Mouse (Mus musculus) forebrain, embryonic 10.5 days (tissue): ENCODE measurements at regions not wholly inside any gene's neighbourhood (a gene's known extent, or its start where the extent isn't known, plus 50 kb on each side); places are given as distances from the start of the nearest gene placed in this dataset.
"Not testable (repeated sequence)": the region's sequence is repeated elsewhere in the genome, so short reads cannot be mapped to it uniquely, and the experiment has no call there.

Experiments
- DNase-seq: peaks from one replicate; pipeline ENCODE4 v3.0.0-alpha.2; 2017; ENCODE audit warnings: low spot score; ENCODE audit errors: extremely low spot score
- H3K27ac ChIP-seq: fragments of 300-500 bp; sonication (generic); 2 replicates; pipeline ENCODE4 v1.5.1; 2016; ENCODE audit warnings: mild to moderate bottlenecking
- H3K27me3 ChIP-seq: fragments of 300-500 bp; sonication (generic); 2 replicates; pipeline ENCODE4 v1.6.1; 2016; ENCODE audit warnings: mild to moderate bottlenecking; ENCODE audit not compliant: poor library complexity, severe bottlenecking
- H3K36me3 ChIP-seq: fragments of 300-500 bp; sonication (generic); replicated peaks from 2 replicates; pipeline ENCODE4 v1.6.1; 2016; ENCODE audit warnings: mild to moderate bottlenecking, moderate library complexity
- H3K4me1 ChIP-seq: fragments of 300-500 bp; sonication (generic); 2 replicates; pipeline ENCODE4 v1.6.1; 2016
- H3K4me3 ChIP-seq: fragments of 300-500 bp; sonication (generic); 2 replicates; pipeline ENCODE4 v1.5.1; 2016; ENCODE audit warnings: mild to moderate bottlenecking, moderate library complexity
- H3K9me3 ChIP-seq: fragments of 300-500 bp; sonication (generic); 2 replicates; pipeline ENCODE4 v1.6.1; 2016; ENCODE audit warnings: mild to moderate bottlenecking, moderate library complexity
- WGBS: fragments of 180-500 bp; shearing (Covaris S2); methylation state at CpG from one replicate; pipeline ENCODE4 v1.1.7; 2016; 5-methylcytosine and 5-hydroxymethylcytosine counted together

DNA sequence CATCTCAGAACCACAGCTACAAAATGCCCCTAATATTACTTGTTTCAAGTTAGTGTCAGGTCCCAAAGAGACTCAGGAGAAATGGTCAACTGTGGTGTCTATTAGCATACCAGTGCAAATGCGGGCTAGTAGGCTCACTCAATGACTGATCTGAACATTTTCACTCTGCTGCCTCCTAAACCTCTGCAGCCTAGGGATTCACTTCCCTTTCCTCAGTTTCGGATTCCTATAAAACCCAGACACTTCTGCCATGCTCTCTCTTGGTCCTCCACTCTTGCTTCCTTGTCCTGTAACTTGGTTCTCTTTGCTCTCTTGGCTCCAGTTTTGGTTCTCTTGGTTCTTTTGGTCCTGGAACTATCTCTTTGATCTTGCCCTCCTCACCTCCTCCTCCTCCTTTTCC lies 206.3 kb upstream of the Spef2 start:
- H3K4me3 ChIP-seq = no peak overlapping the region
- no peak overlapping the region for H3K27ac ChIP-seq
- 79% methylated on average over 2 of the region's 2 CpGs for WGBS
- H3K36me3 ChIP-seq = no peaks in the 10 kb centered on the region
- H3K27me3 ChIP-seq = no peaks in the 10 kb centered on the region
- no peaks in the 10 kb centered on the region for H3K4me1 ChIP-seq
- H3K9me3 ChIP-seq = no peaks in the 10 kb centered on the region
- no peak for DNase-seq

DNA sequence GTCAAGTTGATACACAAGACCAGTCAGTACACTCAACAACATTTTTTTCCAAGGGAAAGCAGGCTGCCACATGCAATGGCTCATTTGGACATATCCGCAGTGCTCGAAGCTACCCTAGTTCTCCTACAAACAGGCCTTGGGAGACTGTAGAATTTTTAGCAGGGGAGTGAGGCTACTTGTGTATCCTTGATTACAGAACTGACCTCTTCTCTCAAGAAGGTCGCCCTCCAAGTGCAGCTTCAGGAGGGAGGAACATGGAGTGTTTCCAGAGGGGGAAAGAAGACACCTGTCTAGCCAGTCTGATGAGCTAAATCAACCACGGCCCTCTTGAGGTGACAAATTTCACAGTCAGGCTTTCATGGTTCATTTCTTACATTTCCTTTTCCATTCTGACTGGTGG lies 202.0 kb upstream of the Prlr start:
- no peak for DNase-seq
- H3K9me3 ChIP-seq = no peaks in the 10 kb centered on the region
- WGBS = 74% methylated on average over 4 of the region's 4 CpGs

DNA sequence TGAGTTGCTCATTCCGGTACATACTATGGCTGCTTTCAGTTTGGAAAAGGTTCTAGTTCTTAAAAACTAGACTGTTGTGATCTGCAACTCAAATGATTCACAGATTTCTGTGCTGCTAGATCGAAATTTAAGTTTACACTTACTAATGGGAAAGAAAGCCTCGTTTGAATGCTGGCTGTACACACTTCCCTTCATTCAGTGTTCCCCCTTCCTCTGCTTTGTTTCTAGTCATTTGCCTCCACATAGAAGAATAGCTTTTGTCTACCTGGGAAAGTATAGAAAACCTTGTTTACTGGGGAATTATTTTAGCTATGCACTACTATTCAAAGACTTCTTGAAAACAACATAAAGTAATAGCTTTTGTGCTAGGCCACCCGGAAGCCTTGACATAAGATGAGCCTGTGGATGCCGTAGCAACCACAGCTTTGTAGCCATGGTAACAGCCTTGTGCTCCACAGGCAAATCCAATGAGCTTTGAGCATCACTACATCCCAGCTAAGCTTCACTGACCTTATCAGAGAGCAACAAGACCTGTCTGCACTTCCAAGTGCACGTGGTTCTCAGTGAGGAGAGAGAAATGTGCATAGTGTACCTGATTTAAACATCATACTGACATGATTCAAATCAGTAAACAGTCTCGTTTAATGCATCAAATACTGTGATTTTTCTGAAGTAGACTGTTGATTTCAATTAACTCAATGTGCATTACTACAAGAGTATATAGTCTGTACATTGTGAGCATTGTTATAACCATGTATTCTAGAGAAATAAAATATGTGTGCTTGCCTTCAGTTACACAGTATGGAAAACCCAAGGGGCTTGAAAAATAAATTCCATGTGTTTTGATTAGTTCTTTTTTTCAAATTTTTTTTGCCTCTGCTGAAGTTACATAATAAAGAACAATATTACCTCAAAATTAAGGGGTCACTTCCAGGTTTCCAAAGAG lies 165.5 kb upstream of the Prlr start:
- peaks cover 12% of the 10 kb centered on the region; the same call in 1 of the 2 replicates for H3K4me1 ChIP-seq
- H3K36me3 ChIP-seq = no peaks in the 10 kb centered on the region
- H3K27me3 ChIP-seq = no peaks in the 10 kb centered on the region
- no peak overlapping the region for H3K27ac ChIP-seq
- 43% methylated on average over 7 of the region's 7 CpGs for WGBS
- no peaks in the 10 kb centered on the region for H3K9me3 ChIP-seq
- DNase-seq = peak; percentile 20
- H3K4me3 ChIP-seq = no peak overlapping the region

More for the DNA sequence above, 202.0 kb upstream of the Prlr start:
- Histone ChIP-seq H3K4me1 (no peaks in the 10 kb centered on the region), H3K27ac (no peak overlapping the region), H3K4me3 (no peak overlapping the region), H3K27me3 (no peaks in the 10 kb centered on the region), H3K36me3 (no peaks in the 10 kb centered on the region)

DNA sequence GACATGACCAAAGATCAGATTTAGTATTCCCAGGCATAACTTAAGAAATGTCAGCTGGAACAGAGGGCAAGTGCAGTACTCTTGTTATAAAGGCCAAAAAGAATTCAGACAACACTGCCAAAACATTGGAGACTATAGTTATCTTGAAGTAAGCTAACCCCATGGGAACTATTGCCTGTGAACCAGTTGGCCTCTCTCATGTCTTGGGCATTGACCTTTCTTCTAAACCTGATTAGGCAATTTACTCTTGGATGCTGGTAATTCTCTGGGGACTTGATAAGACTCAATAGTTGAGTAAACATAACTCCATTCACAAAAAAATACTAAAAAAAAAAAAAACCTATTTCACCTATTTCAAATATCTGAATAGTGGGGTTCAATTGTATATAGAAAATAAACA lies 159.8 kb upstream of the Prlr start:
- H3K4me1 ChIP-seq = no peaks in the 10 kb centered on the region
- no peaks in the 10 kb centered on the region for H3K36me3 ChIP-seq
- no peak overlapping the region for H3K27ac ChIP-seq
- no peaks in the 10 kb centered on the region for H3K27me3 ChIP-seq
- no peak for DNase-seq
- H3K4me3 ChIP-seq = no peak overlapping the region
- no peaks in the 10 kb centered on the region for H3K9me3 ChIP-seq

DNA sequence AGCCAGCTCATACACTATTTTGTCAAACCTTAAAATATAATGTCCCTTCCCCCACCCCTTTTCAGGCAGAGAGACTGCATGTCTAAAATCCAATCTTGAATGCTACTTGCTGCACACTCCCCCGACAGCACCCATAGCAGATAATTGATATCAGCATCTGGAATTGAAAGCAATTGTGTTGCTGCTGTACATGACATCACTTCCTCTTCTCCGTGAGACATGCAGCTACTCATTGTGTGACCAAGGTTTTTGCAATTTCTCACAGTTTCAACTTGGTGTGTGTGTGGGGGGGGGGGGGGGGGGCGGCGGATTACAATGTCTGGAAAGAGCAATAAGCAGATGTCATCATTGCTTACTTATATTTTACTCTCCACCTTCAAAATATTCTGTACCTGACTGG lies 147.1 kb upstream of the Prlr start:
- no peak overlapping the region for H3K27ac ChIP-seq
- H3K36me3 ChIP-seq = no peaks in the 10 kb centered on the region
- no peaks in the 10 kb centered on the region for H3K9me3 ChIP-seq
- no peak overlapping the region for H3K4me3 ChIP-seq
- DNase-seq = no peak
- H3K27me3 ChIP-seq = no peaks in the 10 kb centered on the region
- WGBS = 92% methylated on average over 4 of the region's 4 CpGs
- H3K4me1 ChIP-seq = no peaks in the 10 kb centered on the region

DNA sequence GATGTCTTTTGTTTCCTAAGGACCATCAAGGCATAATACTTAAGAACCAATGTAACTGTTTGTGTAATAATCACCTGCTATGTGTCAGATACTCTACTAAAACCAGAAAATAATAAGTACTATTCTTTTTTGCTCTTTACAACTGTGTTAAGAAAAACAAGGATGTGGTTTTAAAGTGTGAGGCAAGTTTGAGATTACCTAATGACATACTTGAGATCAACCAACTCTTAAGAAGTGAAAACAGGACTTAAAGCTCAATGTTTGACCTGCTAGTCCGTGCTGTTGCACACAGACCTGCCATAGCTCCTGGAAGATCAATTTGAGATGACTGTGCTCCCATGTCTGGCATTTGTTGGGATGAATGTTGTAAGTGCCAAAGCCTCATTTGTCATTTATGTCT lies 141.5 kb upstream of the Prlr start:
- no peaks in the 10 kb centered on the region for H3K36me3 ChIP-seq
- no peak overlapping the region for H3K27ac ChIP-seq
- 82% methylated on average over 1 of the region's 1 CpGs for WGBS
- DNase-seq = no peak
- no peaks in the 10 kb centered on the region for H3K9me3 ChIP-seq
- H3K27me3 ChIP-seq = no peaks in the 10 kb centered on the region
- no peak overlapping the region for H3K4me3 ChIP-seq
- no peaks in the 10 kb centered on the region for H3K4me1 ChIP-seq

DNA sequence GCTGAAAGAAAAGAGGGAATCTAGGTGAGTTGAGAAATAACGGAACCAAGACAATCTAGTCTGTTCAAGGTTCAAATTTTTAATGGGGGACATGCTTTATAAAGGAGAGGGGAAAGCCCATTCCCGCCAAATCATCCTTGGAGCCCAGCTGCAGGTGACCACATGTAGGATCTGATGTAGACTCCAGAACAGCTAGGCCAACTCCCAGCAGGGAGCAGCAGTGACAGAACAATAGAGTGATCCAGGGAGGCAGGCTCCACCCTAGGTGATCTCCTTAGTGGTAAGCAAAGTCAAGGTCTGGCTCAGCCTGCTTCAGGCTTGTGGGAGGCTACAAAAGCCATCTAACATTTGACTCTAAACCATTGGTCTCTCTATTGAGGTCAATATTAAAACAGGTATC lies 140.5 kb upstream of the Prlr start:
- not testable (repeated sequence) for DNase-seq, H3K9me3 ChIP-seq, H3K4me3 ChIP-seq, H3K36me3 ChIP-seq, H3K27ac ChIP-seq, H3K4me1 ChIP-seq, H3K27me3 ChIP-seq
- 68% methylated on average over 2 of the region's 2 CpGs for WGBS

DNA sequence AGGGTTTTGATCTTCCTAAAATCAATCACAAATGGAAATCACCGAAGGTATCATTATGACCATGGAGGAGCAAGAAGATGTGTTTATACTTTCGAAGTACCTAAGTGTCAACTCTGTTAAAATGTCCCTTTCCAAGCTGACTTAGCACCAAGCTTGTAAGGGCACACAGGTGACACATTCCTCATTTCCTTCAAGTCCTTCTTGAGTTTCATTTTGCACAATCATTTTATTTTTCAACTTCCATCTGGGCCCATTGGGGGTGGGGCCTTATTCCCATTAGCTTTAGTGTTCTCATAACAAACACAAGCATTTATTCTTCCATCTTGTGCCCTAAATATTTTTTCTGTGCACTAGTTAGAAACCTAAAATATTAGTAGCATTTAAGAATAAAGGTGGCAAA lies 103.5 kb upstream of the Prlr start:
- DNase-seq = no peak
- no peak overlapping the region for H3K27ac ChIP-seq
- no peak overlapping the region for H3K4me3 ChIP-seq
- H3K9me3 ChIP-seq = no peaks in the 10 kb centered on the region
- no peaks in the 10 kb centered on the region for H3K36me3 ChIP-seq
- WGBS = 86% methylated on average over 2 of the region's 2 CpGs
- no peaks in the 10 kb centered on the region for H3K4me1 ChIP-seq
- H3K27me3 ChIP-seq = no peaks in the 10 kb centered on the region

DNA sequence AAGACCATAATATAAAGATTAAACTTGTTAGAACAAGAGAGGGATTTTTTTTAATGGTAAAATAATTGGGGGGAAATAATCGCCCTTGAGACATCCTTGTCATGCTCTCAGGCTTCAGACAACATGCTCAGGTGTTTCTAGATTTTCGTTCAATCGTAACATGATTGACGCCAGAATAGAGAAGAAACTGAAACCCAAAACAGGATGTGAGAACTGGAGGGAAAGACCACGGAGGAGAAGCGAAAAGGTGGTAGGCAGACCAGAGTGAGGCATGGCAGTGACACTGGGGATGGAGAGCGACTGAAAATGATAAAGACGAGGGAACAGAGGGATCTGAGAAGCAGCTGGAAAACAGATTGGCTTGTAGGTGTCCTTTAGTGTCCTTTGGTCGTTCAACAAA lies 102.1 kb upstream of the Prlr start:
- 81% methylated on average over 9 of the region's 9 CpGs for WGBS
- Histone ChIP-seq H3K9me3 (no peaks in the 10 kb centered on the region), H3K36me3 (no peaks in the 10 kb centered on the region), H3K27ac (no peak overlapping the region), H3K27me3 (no peaks in the 10 kb centered on the region), H3K4me3 (no peak overlapping the region), H3K4me1 (no peaks in the 10 kb centered on the region)
- DNase-seq = no peak

DNA sequence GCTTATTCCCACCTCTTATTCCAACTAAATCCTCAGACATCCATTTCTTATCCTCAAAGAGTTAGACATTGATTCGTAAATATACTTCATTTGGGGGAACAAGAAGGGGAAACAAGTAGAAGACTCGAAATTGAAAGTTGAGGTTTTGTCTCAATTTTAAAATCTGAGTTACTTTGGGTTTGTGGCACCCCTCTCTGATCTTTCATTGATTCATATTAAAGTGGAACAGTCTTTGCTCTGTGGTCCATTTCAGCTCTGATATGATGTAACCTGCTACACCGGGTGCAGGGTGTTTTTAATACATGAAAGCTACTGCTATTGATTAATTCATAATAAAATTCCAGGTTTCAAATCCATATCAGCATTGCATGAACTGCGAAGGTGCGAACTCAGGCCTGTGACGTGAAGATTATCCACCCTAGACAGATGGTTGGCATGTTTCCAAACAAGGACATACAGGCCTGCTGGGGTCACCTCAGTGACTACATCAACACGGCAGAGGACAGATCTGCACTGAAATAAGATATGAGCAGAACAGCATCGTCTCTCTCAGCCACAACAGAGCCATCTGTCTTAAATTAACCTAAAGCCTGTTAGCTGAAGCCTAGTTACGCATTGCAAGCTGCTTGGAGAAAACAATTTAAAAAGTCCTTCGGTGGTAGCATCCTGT lies 101.5 kb upstream of the Prlr start:
- 61% methylated on average over 10 of the region's 10 CpGs for WGBS
- Histone ChIP-seq H3K4me1 (no peaks in the 10 kb centered on the region), H3K36me3 (no peaks in the 10 kb centered on the region), H3K9me3 (no peaks in the 10 kb centered on the region), H3K27me3 (no peaks in the 10 kb centered on the region), H3K27ac (no peak overlapping the region), H3K4me3 (no peak overlapping the region)
- DNase-seq = no peak

DNA sequence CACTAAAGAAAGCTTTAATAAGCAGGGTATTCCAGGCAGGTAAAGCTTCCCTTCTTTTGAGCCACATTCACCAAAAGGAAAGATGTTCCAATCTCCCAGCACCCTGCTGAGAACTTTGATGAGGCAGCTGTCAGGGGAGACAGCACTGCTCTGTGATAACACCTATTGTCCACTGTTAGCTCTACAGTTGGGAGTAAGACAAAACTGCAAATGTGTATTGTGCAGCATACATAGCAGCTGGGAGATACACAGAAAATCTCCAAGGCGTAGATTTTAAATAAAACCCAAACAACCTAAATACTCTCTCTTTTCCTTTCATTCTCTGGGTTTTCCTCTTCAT lies 101.0 kb upstream of the Prlr start:
- DNase-seq = no peak
- no peaks in the 10 kb centered on the region for H3K9me3 ChIP-seq
- 91% methylated on average over 1 of the region's 1 CpGs for WGBS
- H3K27ac ChIP-seq = no peak overlapping the region
- no peaks in the 10 kb centered on the region for H3K4me1 ChIP-seq
- no peaks in the 10 kb centered on the region for H3K36me3 ChIP-seq
- H3K27me3 ChIP-seq = no peaks in the 10 kb centered on the region
- H3K4me3 ChIP-seq = no peak overlapping the region

DNA sequence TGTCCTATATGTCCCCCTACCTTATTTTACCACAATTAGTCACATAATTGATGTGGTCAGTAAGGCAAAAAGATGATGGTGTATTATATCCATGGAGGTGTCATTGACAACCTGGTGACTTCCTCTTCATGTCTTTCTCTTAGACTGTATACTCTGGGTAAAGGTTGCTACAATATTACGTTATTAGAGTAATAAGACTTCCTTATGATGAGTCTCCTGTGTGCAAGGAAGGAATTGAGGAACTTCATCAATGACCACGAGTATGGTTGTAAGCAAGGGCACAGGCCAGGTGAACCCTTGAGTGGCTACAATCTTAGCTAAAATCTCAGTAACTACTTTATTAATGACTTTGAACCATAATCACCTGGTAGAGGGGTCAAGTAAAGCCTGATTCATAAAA lies 98.6 kb upstream of the Prlr start:
- H3K27ac ChIP-seq = no peak overlapping the region
- no peaks in the 10 kb centered on the region for H3K27me3 ChIP-seq
- no peaks in the 10 kb centered on the region for H3K36me3 ChIP-seq
- WGBS = 87% methylated on average over 2 of the region's 2 CpGs
- H3K4me1 ChIP-seq = no peaks in the 10 kb centered on the region
- DNase-seq = no peak
- no peaks in the 10 kb centered on the region for H3K9me3 ChIP-seq
- no peak overlapping the region for H3K4me3 ChIP-seq

DNA sequence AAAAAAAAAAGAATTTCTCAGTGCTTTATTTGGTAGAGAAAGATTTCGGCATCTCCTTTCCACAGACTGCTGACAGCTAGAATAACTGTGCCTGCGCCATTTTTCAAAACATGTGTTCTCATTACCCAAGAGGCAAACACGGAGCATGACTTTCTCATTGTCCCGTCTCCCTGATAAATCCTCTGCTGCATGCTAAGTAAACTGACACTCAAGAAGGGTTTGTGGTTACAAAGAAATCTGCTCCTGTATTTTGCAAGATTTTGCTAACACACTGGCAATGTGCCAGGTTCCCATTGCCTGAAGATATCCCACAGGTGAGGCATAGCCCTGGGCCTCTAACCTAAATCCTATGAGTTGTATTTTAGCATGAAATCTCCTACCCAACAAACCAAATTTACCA lies 97.5 kb upstream of the Prlr start:
- Histone ChIP-seq H3K27me3 (no peaks in the 10 kb centered on the region), H3K4me1 (no peaks in the 10 kb centered on the region), H3K4me3 (no peak overlapping the region), H3K36me3 (no peaks in the 10 kb centered on the region), H3K9me3 (no peaks in the 10 kb centered on the region), H3K27ac (no peak overlapping the region)
- WGBS = 95% methylated on average over 4 of the region's 4 CpGs
- DNase-seq = no peak
